Mouse (Mus musculus) liver, embryonic 16.5 days (tissue): ENCODE measurements around the gene Tacr1. TPM values are rescaled to one million over a fixed set of nuclear protein-coding genes. Genes with fewer than 3 reads are reported as not detected.
A peak's percentile ranks its signal among the peaks of the same experiment; 100 is the strongest.

Experiments used
- ATAC-seq: fragments of 200-750 bp; cut with Nextera tagmentation; 2 replicates; pipeline ENCODE4 v1.8.0; 2017; ENCODE audit warnings: low read depth, mild to moderate bottlenecking, moderate number of reproducible peaks, moderate library complexity
- H3K27ac ChIP-seq: fragments of 300-500 bp; sonication (generic); 2 replicates; pipeline ENCODE4 v1.5.1; 2014; ENCODE audit warnings: mild to moderate bottlenecking, low read length
- H3K27me3 ChIP-seq: fragments of 300-500 bp; sonication (generic); 2 replicates; pipeline ENCODE4 v1.6.1; 2014; ENCODE audit warnings: low read depth, low read length, mixed read lengths; ENCODE audit not compliant: control insufficient read depth, insufficient read depth
- H3K36me3 ChIP-seq: fragments of 300-500 bp; sonication (generic); 2 replicates; pipeline ENCODE4 v1.6.1; 2014; ENCODE audit warnings: mild to moderate bottlenecking; ENCODE audit not compliant: control insufficient read depth, insufficient read depth
- H3K4me1 ChIP-seq: fragments of 300-500 bp; sonication (generic); 2 replicates; pipeline ENCODE4 v1.6.1; 2014; ENCODE audit warnings: low read depth, low read length, mixed read lengths; ENCODE audit not compliant: control insufficient read depth
- H3K4me2 ChIP-seq: fragments of 300-500 bp; sonication (generic); 2 replicates; pipeline ENCODE4 v1.6.1; 2014; ENCODE audit warnings: low read depth, low read length, mixed read lengths
- H3K4me3 ChIP-seq: fragments of 300-500 bp; sonication (generic); 2 replicates; pipeline ENCODE4 v1.5.1; 2014; ENCODE audit warnings: low read depth, mild to moderate bottlenecking, low read length
- H3K9ac ChIP-seq: fragments of 300-500 bp; sonication (generic); 2 replicates; pipeline ENCODE4 v1.6.1; 2014; ENCODE audit warnings: low read depth, low read length
- H3K9me3 ChIP-seq: fragments of 300-500 bp; sonication (generic); replicated peaks from 2 replicates; pipeline ENCODE4 v1.6.1; 2016; ENCODE audit warnings: low read length; ENCODE audit not compliant: control insufficient read depth
- WGBS: fragments of 180-500 bp; shearing (Covaris S2); extraction: QIAGEN DNeasy Blood & Tissue Kit; methylation state at CpG from one replicate; pipeline ENCODE4 v1.1.7; 2014; ENCODE audit not compliant: insufficient replicate concordance; 5-methylcytosine and 5-hydroxymethylcytosine counted together
- polyA plus RNA-seq: library from polyadenylated mRNA; unstranded; fragments of >200 nt; fragmentation: Nextera tagmentation; extraction: Ambion mirVana; gene quantifications from 2 replicates; pipeline ENCODE4 v1.2.1, GENCODE M21; 2015

Tacr1 gene
- not detected in 2 replicates for polyA plus RNA-seq

DNA sequence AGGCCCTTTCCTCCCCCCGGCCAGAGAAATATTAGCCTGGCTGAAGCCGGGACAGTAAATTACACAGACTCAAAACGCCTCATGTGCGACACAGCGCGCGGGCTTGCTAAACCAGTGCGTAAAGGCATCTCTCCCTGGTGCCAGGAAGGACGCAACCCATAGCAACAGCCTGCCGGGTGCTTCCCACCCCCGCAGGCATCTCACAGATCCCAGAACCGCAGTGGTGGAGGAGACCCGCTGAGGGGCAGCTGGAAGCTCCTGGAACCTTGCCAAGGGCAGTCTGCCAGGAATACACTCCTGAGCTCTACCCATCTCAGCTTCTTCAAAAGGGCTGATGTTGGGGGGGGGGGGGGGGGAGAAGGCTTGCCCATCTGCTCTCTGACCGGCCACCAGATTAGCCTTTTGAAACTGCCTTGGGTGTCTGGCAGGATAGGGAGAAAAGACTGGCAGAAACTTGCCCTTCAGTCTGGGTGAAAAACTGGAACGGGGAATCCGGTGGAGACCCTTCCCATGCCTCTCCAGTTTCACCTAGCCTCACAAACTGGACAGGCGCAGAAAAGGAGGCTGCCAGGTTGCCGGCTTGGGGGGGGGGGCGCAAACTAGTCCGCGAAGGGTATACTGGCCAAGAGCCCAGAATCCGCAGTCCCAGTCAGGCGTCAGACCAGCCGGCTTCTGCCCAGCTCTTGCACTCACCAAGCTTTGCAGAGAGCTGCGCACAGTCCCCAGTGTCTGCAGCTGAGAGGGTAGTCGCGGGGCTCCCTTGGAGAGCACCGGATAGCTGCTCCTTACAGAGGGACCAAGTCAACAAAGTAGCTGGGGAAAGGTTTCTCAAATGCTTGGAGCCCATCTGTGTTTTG, at the start of gene Tacr1:
Gene Tacr1 (plus strand): TSS at position 740 of the 857 bp plus-strand sequence.
- peak within 1 kb of the TSS; percentile 9; the same call in 1 of the 2 replicates for H3K4me2 ChIP-seq

DNA sequence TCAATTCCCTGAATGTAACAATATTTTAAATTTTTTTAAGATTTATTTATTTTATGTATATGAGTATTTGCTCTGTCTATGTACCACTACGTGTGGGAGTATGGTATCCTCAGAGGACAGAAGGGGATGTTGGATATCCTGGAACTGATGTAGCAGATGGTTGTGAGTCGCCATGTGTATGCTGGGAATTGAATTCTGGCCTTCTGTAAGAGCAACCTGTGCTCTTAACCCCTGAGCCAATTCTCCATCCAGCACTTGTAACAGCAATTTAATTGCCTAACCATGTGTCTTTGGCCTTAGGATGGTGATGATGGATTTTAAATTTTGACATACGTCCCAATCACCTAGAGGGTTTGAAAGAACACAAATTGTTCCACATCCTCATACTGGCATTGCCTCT, 26.0 kb upstream of the Tacr1 start:
- Histone ChIP-seq H3K27me3 (no peaks in the 10 kb centered on the region), H3K9ac (no peak overlapping the region), H3K36me3 (no peaks in the 10 kb centered on the region), H3K4me2 (no peak overlapping the region), H3K27ac (no peak overlapping the region), H3K4me3 (no peak overlapping the region), H3K4me1 (no peaks in the 10 kb centered on the region), H3K9me3 (no peaks in the 10 kb centered on the region)
- WGBS: 64% methylated on average over 3 of the region's 3 CpGs
- ATAC-seq: no peak

More for the DNA sequence above, at the start of gene Tacr1:
- no peaks in the 10 kb centered on the region for H3K4me1 ChIP-seq
- peaks cover 27% of the 10 kb centered on the region for H3K27me3 ChIP-seq
- H3K27ac ChIP-seq: no peak within 1 kb of the TSS
- no peak within 1 kb of the TSS for H3K9ac ChIP-seq
- H3K4me3 ChIP-seq: no peak within 1 kb of the TSS
- no peak for ATAC-seq
- WGBS: 4% methylated on average over 28 of the region's 28 CpGs
- no peaks in the 10 kb centered on the region for H3K9me3 ChIP-seq
- H3K36me3 ChIP-seq: no peaks in the 10 kb centered on the region

DNA sequence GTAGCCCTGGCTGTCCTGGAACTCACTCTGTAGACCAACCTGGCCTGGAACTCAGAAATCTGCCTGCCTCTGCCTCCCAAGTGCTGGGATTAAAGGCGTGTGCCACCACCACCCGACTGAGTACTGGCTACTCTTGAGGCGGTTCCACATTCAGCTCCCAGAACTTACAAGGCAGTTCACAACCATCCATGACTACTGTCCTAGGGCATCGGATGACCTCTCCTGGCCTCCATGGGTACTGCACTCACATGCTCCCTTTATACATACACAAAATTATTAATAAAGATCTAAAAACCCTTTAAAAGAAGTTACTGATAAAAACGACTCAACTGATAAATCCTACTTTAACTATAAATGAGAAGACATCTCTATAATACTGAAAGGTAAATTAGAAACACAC, 18.6 kb upstream of the Tacr1 start:
- ATAC-seq: no peak
- Histone ChIP-seq H3K9me3 (no peaks in the 10 kb centered on the region), H3K36me3 (no peaks in the 10 kb centered on the region), H3K4me1 (no peaks in the 10 kb centered on the region), H3K27me3 (no peaks in the 10 kb centered on the region), H3K27ac (no peak overlapping the region), H3K4me3 (no peak overlapping the region), H3K4me2 (no peak overlapping the region), H3K9ac (no peak overlapping the region)
- WGBS: 64% methylated on average over 5 of the region's 5 CpGs

DNA sequence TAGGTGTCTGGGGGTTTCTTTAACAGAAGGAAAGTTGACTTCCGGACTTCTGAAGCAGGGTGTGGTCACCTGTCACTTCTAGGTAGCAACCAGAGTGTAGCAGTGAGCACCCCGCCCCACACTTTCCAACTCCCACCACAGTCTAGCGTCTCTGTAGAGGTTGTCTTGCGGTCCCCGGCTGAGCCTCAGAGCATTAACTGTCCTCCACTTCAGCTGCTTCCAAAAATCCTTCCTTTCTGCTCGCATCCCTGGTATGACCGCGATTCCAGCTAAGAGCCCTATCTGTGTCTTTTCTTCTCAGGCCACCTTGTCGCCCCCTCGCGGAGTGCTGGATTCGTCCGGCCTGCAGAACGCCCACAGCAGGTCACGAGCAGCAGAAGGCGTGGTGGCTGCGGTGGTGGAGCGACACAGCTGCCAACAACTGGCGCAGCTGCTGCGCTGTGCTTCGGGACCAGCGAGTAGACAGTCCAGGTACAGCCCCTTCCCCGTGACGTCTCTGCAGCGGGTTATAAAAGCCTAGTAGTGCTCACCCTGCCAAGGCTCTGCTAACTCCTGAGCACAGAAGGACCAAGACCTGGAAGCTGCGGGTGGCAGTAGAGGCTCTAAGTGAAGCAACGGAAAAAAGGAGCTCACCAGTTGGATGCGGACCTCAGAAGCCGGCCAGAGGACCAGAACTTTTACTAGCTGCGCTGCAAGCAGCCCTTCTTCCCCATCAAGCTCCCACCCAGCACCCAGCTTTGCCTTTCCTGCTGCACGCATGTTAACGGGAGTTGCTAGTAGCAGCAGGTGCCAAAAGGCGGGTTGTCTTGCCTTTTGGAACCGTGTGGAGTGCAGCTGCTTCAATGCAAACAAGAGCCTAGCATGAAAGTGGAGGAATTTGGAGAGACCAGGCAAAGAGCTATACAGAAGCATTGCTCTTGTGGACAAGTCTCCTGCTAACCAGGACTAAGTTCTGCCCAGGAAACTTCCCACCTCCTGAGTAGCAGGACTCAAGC, 664 bp downstream of the Tacr1 start:
- Histone ChIP-seq H3K27me3 (peaks cover 27% of the 10 kb centered on the region), H3K4me2 (peak overlapping the region; percentile 9; the same call in 1 of the 2 replicates), H3K36me3 (no peaks in the 10 kb centered on the region), H3K9ac (no peak overlapping the region), H3K27ac (no peak overlapping the region), H3K4me1 (no peaks in the 10 kb centered on the region), H3K4me3 (no peak overlapping the region), H3K9me3 (no peaks in the 10 kb centered on the region)
- ATAC-seq: no peak
- WGBS: 4% methylated on average over 34 of the region's 34 CpGs

DNA sequence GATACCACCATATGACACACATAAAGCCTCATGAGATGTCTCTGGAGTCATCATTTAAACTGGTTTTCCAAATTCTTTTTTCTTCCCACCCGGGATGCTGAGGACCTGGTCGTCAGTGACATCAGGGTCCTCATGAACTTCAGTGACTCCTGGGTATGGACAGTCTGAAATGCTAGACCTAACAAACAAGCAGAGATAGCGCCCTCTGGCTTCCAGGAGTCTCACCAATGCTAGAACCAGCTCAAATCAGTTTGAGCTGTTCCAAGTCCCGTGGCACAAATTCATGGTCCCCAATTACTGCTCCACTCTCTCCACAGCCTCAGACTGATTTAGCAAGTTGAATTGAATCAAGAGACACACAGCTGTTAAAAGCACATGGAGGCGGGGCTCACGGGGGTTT, 16.2 kb downstream of the Tacr1 start:
- ATAC-seq: no peak
- H3K9me3 ChIP-seq: no peaks in the 10 kb centered on the region
- no peaks in the 10 kb centered on the region for H3K27me3 ChIP-seq
- no peak overlapping the region for H3K27ac ChIP-seq
- H3K4me1 ChIP-seq: no peaks in the 10 kb centered on the region
- 51% methylated on average over 6 of the region's 6 CpGs for WGBS
- no peak overlapping the region for H3K9ac ChIP-seq
- no peak overlapping the region for H3K4me2 ChIP-seq
- no peaks in the 10 kb centered on the region for H3K36me3 ChIP-seq
- H3K4me3 ChIP-seq: no peak overlapping the region

DNA sequence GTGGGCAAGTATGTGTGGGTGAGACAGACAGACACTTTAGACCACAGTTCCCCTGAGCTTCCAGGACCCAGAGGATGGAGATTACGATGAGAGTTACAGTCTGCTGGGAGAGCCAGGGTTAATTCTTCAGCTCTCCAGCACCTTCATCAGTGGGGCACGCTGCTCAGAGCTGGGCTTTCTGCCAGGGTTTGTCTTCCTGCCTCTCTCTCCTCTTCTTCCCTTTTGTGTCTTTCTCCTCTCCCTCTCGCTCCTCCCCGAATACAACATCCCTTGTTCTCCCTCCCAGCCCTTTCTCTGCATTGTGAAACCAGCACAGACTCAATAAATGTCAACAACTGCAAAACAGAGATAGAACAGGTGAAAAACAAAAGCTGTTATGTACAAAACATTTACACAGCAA, 18.1 kb downstream of the Tacr1 start:
- Histone ChIP-seq H3K27me3 (no peaks in the 10 kb centered on the region), H3K9me3 (peaks cover 2% of the 10 kb centered on the region; the same call in 1 of the 2 replicates), H3K4me2 (no peak overlapping the region), H3K4me3 (no peak overlapping the region), H3K27ac (no peak overlapping the region), H3K4me1 (no peaks in the 10 kb centered on the region), H3K9ac (no peak overlapping the region), H3K36me3 (no peaks in the 10 kb centered on the region)
- WGBS: 43% methylated on average over 4 of the region's 4 CpGs
- ATAC-seq: no peak

DNA sequence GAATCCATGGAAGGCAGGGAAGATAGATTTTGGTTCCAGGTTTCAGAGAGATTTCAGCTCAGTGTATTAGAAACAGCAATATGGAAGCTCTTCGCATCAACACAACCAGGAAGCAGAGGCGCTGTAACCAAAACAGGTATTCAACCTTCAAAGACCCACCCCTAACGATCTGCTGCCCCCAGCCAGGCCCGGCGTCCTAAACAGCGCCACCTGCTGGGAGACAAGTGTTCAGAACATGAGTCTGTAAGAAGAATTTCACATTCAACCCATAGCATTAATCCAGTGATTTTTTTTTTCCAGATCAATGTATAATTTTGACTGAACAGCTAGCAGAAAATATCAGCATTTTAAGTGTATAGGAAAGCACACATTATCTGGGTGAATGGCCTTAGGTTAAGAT, 26.8 kb downstream of the Tacr1 start:
- WGBS: 43% methylated on average over 6 of the region's 6 CpGs
- no peak for ATAC-seq
- no peak overlapping the region for H3K4me3 ChIP-seq
- peaks cover under 1% of the 10 kb centered on the region; the same call in 1 of the 2 replicates for H3K9me3 ChIP-seq
- H3K27ac ChIP-seq: no peak overlapping the region
- H3K9ac ChIP-seq: no peak overlapping the region
- H3K27me3 ChIP-seq: no peaks in the 10 kb centered on the region
- no peak overlapping the region for H3K4me2 ChIP-seq
- H3K4me1 ChIP-seq: no peaks in the 10 kb centered on the region
- no peaks in the 10 kb centered on the region for H3K36me3 ChIP-seq

DNA sequence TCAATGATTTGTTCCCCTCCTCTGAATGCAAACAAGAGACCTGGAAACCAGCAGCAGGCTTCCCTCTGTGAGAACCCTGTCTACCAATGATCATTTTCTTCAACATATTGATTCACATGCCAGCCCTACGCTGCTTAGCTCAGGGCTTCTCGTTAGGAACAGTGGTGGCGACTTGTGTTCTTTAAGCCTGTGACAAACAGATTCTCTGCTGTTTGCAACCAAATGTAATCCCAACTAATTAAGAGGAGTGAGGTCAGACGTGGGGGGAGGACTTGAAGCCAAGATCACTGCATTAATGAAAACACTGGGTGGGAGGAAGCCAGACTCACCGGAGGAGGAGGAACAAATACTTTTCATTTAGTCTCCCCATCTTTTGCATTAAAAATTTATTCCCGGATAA, 27.6 kb downstream of the Tacr1 start:
- Histone ChIP-seq H3K4me1 (no peaks in the 10 kb centered on the region), H3K27ac (no peak overlapping the region), H3K27me3 (no peaks in the 10 kb centered on the region), H3K9me3 (no peaks in the 10 kb centered on the region), H3K9ac (no peak overlapping the region), H3K4me3 (no peak overlapping the region), H3K36me3 (no peaks in the 10 kb centered on the region), H3K4me2 (no peak overlapping the region)
- ATAC-seq: no peak
- WGBS: 63% methylated on average over 6 of the region's 6 CpGs
